Mouse (Mus musculus): ENCODE results near the gene D17H6S53E.
A peak's percentile ranks its signal among the peaks of the same experiment; 100 is the strongest.
"Not testable (repeated sequence)": the region's sequence is repeated elsewhere in the genome, so short reads cannot be mapped to it uniquely, and the experiment has no call there.

Gene D17H6S53E

GRCm38 (mm10) chr17:35101161-35101560, 25.0 kb upstream of the D17H6S53E start:
- DNase-seq (ENCODE audit: low spot score), result no peak

- no peak for DNase-seq (ENCODE audit: low spot score)
These were observed 23.9 kb upstream of the D17H6S53E start for GRCm38 (mm10) chr17:35102299-35102698.

- DNase-seq (ENCODE audit: low spot score), result no peak
These were observed 22.9 kb upstream of the D17H6S53E start for GRCm38 (mm10) chr17:35103221-35103690.

- no peak for DNase-seq (ENCODE audit: low spot score)
These were observed 22.1 kb upstream of the D17H6S53E start for GRCm38 (mm10) chr17:35104079-35104478.

GRCm38 (mm10) chr17:35104754-35105153, 21.4 kb upstream of the D17H6S53E start:
- DNase-seq (ENCODE audit: low spot score), result no peak

- DNase-seq (ENCODE audit: low spot score), result no peak
These were observed 20.3 kb upstream of the D17H6S53E start for GRCm38 (mm10) chr17:35105740-35106389.

GRCm38 (mm10) chr17:35106522-35106921, 19.7 kb upstream of the D17H6S53E start:
- no peak for DNase-seq (ENCODE audit: low spot score)

- no peak for DNase-seq (ENCODE audit: low spot score)
These were observed 18.1 kb upstream of the D17H6S53E start, which contains the start of gene Ly6g5c for GRCm38 (mm10) chr17:35108097-35108496. Gene Ly6g5c, plus strand, starts transcription at chr17:35108279.

- no peak for DNase-seq (ENCODE audit: low spot score)
These were observed 14.4 kb upstream of the D17H6S53E start for GRCm38 (mm10) chr17:35111774-35112173.

GRCm38 (mm10) chr17:35115046-35116019, 10.8 kb upstream of the D17H6S53E start, which contains the start of gene Ly6g5b:
Gene Ly6g5b, minus strand, starts transcription at chr17:35115428.
- no peak for DNase-seq (ENCODE audit: low spot score)

GRCm38 (mm10) chr17:35120745-35121142, 5.4 kb upstream of the D17H6S53E start:
- no peak for DNase-seq (ENCODE audit: low spot score)

- peak; percentile 97 for DNase-seq (ENCODE audit: low spot score)
These were observed 4.9 kb upstream of the D17H6S53E start, which contains the start of gene Gpank1 for GRCm38 (mm10) chr17:35121143-35121799. Gene Gpank1, plus strand, starts transcription at chr17:35121455.

- peak; percentile 75 for DNase-seq (ENCODE audit: low spot score)
These were observed 4.3 kb upstream of the D17H6S53E start, which contains the start of gene Csnk2b for GRCm38 (mm10) chr17:35121871-35122303. Gene Csnk2b, minus strand, starts transcription at chr17:35122053.

- not testable (repeated sequence) for DNase-seq (ENCODE audit: low spot score)
These were observed 2.9 kb upstream of the D17H6S53E start for GRCm38 (mm10) chr17:35123287-35123686.

- DNase-seq (ENCODE audit: low spot score), result not testable (repeated sequence)
These were observed 1.8 kb upstream of the D17H6S53E start for GRCm38 (mm10) chr17:35124261-35124896.

GRCm38 (mm10) chr17:35125081-35125480, 1.1 kb upstream of the D17H6S53E start:
- no peak for DNase-seq (ENCODE audit: low spot score)

GRCm38 (mm10) chr17:35125578-35125977, 595 bp upstream of the D17H6S53E start:
- DNase-seq (ENCODE audit: low spot score), result no peak

- DNase-seq (ENCODE audit: low spot score), result no peak
These were observed 844 bp downstream of the D17H6S53E start for GRCm38 (mm10) chr17:35127017-35127416.

- DNase-seq (ENCODE audit: low spot score), result no peak
These were observed 2.8 kb downstream of the D17H6S53E start for GRCm38 (mm10) chr17:35128996-35129395.

GRCm38 (mm10) chr17:35131038-35131437, 4.9 kb downstream of the D17H6S53E start:
- no peak for DNase-seq (ENCODE audit: low spot score)

GRCm38 (mm10) chr17:35131500-35132173, 5.5 kb downstream of the D17H6S53E start, which contains the start of gene Apom:
Gene Apom, minus strand, starts transcription at chr17:35132050.
- no peak for DNase-seq (ENCODE audit: low spot score)

Measured in layer of hippocampus, adult 11-12 months (tissue).